8 mouse cellular contexts compared by ENCODE assay signal in the genomic region with DNA sequence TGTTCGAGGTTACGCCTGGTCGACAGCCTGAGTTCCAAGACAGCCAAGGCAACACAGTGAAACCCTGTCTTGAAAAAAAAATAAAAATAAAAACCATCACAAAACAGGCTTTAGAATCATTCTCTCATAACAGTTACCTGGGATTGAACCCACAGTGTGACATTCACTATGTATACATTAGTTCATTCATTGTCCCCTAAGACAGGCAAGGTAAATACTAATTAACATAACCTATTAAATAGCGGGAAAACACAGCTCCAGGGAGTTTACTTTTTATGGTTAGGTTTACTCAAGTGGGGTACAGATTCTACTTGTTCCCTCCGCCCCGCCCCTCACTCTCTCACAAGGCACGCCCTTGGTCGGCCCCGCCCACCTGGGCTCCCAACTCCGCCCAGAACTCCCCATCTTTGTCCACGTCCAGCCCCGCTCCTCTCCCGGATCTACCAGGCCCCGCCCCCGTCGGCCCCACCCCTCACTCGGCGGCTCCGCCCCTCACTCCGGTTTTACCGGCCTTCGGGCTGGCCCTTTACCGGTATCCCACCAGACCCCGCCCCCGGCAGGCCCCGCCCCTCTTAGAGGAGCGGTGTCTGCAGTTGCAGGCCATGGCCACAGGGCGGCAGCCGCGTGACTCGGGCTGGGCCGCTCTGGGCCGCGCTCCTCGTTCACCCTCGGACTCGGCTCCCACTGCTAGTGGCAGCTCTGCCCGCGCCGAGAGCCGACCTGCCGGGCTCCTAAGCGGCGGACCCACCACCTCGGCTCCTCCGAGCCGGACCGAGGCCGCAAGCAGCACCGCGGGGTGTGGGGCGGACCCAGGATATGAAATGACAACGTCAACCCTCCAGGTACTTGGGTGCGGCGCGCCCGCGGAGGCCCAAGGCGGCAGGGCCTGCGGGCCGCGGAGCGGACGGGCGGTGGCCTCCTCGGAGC. TPM values are rescaled to one million over a fixed set of nuclear protein-coding genes. Genes with fewer than 3 reads are reported as not detected.
DNase-seq lines count a peak whose midpoint lies in the region; ATAC-seq lines count a peak whose summit lies in the region.

Gene Vps4a (plus strand): TSS at position 573 of the 927 bp plus-strand sequence.

- peak; percentile 96 for DNase-seq in MN1 (ENCODE audit: low spot score)
- peak; percentile 97 for DNase-seq in cerebellum, adult 9-10 months
- DNase-seq in frontal cortex, adult 2 months (ENCODE audit: extremely low spot score in 1 of 2, low spot score in 1 of 2) = peak; percentile 82 to 97
- peak; percentile 97 for DNase-seq in hindbrain, embryonic 11.5 days (ENCODE audit: low spot score)
- DNase-seq in layer of hippocampus, postnatal 10 days (ENCODE audit: low spot score in 2 of 2) = peak; percentile 99
- peak; percentile 97 for DNase-seq in lung, postnatal 10 days
- DNase-seq in ovary, postnatal 36 days (ENCODE audit: low spot score) = peak; percentile 98
- DNase-seq in thymus, postnatal 25 days = peak; percentile 98

- no peaks in the 10 kb centered on the region for H3K27me3 ChIP-seq in hindbrain, embryonic 11.5 days (ENCODE audit: control insufficient read depth, insufficient read depth, low read length)

- no peaks in the 10 kb centered on the region for H3K36me3 ChIP-seq in hindbrain, embryonic 11.5 days (ENCODE audit: control insufficient read depth, insufficient read depth, low read length)

- no peaks in the 10 kb centered on the region for H3K9me3 ChIP-seq in hindbrain, embryonic 11.5 days (ENCODE audit: control insufficient read depth, low read length)

- H3K4me1 ChIP-seq in hindbrain, embryonic 11.5 days (replicated peaks; ENCODE audit: control insufficient read depth, insufficient read depth, low read length) = 0 out of 2 replicates have a peak, but pooled peaks cover 4% of the 10 kb centered on the region

- peak within 1 kb of the TSS; percentile 97 for H3K4me3 ChIP-seq in hindbrain, embryonic 11.5 days (ENCODE audit: low read depth, low read length)

- peak; percentile 96 for ATAC-seq in hindbrain, embryonic 11.5 days (ENCODE audit: low FRiP score)

- peak within 1 kb of the TSS; percentile 93 for H3K9ac ChIP-seq in hindbrain, embryonic 11.5 days (ENCODE audit: low read depth, low read length)

- peak within 1 kb of the TSS; percentile 74 for H3K27ac ChIP-seq in hindbrain, embryonic 11.5 days (ENCODE audit: low read depth, low read length)

- peak within 1 kb of the TSS; percentile 83 for H3K4me2 ChIP-seq in hindbrain, embryonic 11.5 days (replicated peaks; ENCODE audit: low read depth, low read length)

- 5% methylated on average over 62 of the region's 66 CpGs for WGBS in hindbrain, embryonic 11.5 days

RNA-seq across cellular contexts. Expression of gene Vps4a, which starts in this region (rescaled TPM):
- polyA plus RNA-seq in frontal cortex, adult 2 months (2012; rRNA removed) = 92.5 and 98.7 TPM in 2 replicates
- polyA plus RNA-seq in hindbrain, embryonic 11.5 days (2014; fragmentation: Nextera tagmentation; extraction: Ambion mirVana) = 98.8 and 101 TPM in 2 replicates
- 100 to 1,000 TPM; 108 to 119 TPM for total RNA-seq in layer of hippocampus, postnatal 10 days (2021)

Comparison
In these comparisons a context has a peak if more than half of its experiments do, and no peak if none do; other contexts are left out.
1. Peak in every context shown above with its lines: DNase-seq, ATAC-seq, H3K4me3 ChIP-seq and H3K27ac ChIP-seq.